Mouse (Mus musculus) c-Kit-positive CD71-positive TER-119-positive erythroid progenitor cells, embryonic 14.5 days (primary cell): Measurements from ENCODE around the gene Gm3755.
"Not testable (repeated sequence)": the region's sequence is repeated elsewhere in the genome, so short reads cannot be mapped to it uniquely, and the experiment has no call there.

Experiments used
- DNase-seq: peaks from one replicate; pipeline ENCODE4 v3.0.0-alpha.2; 2013; ENCODE audit warnings: low spot score

The Gm3755 gene

GRCm38 (mm10) chr14:7450817-7451216, at the start of gene Gm3755:
Gene Gm3755, minus strand, starts transcription at chr14:7450917.
- DNase-seq, result not testable (repeated sequence)

- not testable (repeated sequence) for DNase-seq
These were observed 38.0 kb upstream of the Gm3755 start for GRCm38 (mm10) chr14:7488731-7489130.

- DNase-seq, result not testable (repeated sequence)
These were observed 32.9 kb upstream of the Gm3755 start, which contains the start of gene Gm3752 for GRCm38 (mm10) chr14:7483662-7484061. Gene Gm3752, minus strand, starts transcription at chr14:7483762.

- DNase-seq, result not testable (repeated sequence)
These were observed 28.2 kb downstream of the Gm3755 start for GRCm38 (mm10) chr14:7422496-7422895.
